Mouse (Mus musculus): ENCODE results near the gene Fam234a. TPM values are rescaled to one million over a fixed set of nuclear protein-coding genes. Genes with fewer than 3 reads are reported as not detected.
"Not testable (repeated sequence)": the region's sequence is repeated elsewhere in the genome, so short reads cannot be mapped to it uniquely, and the experiment has no call there.

Fam234a gene
- polyA plus RNA-seq, 1 experiment: 22.9 TPM

DNA sequence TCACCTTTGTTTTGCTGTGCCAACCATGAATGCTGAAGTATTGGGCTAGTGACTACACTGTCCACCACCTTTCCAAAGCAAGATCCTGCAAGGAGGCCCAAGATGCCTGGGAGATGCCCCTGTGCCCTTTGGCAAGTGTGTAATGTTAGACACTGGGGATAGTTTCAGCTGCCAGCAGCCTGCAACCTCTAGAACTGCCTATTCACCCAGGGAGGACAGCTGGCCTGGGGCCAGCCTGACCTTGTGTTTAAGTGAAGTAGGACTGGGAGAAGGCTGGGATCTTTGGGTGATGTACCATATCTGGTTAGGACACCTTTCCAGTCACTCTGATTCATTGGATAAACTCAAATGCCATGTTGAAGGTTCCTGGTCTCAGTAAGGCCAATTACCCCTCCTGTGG lies 42.0 kb downstream of the Fam234a start:
- Histone ChIP-seq H3K36me3 (ENCODE audit: control insufficient read depth, insufficient read depth, low read length) (peaks cover 3% of the 10 kb centered on the region; the same call in 1 of the 2 replicates), H3K27ac (ENCODE audit: insufficient read depth, low read length) (no peak overlapping the region), H3K27me3 (ENCODE audit: control insufficient read depth, insufficient read depth, low read length) (peaks cover 11% of the 10 kb centered on the region; the same call in 1 of the 2 replicates), H3K4me1 (ENCODE audit: control insufficient read depth, insufficient read depth, insufficient read length) (peaks cover 4% of the 10 kb centered on the region; the same call in 1 of the 2 replicates), H3K4me3 (ENCODE audit: extremely low read depth, insufficient read depth, insufficient read length) (no peak overlapping the region)
- DNase-seq (ENCODE audit: low read depth in 1 of 2, low spot score in 2 of 2): no peak
- TF ChIP-seq POLR2A (IDR thresholded peaks at IDR 0.05; ENCODE audit: low read depth, low read length): no peak
- TF ChIP-seq CTCF (IDR thresholded peaks at IDR 0.05; ENCODE audit: extremely low read depth, insufficient read depth, insufficient read length, insufficient replicate concordance): no peak

GRCm38 (mm10) chr17:26200831-26201705 lies 43.0 kb downstream of the Fam234a start:
- H3K27me3 ChIP-seq (ENCODE audit: control insufficient read depth, insufficient read depth, low read length): peaks cover 11% of the 10 kb centered on the region; the same call in 1 of the 2 replicates
- H3K4me3 ChIP-seq (ENCODE audit: extremely low read depth, insufficient read depth, insufficient read length): peak overlapping the region; percentile 21; the same call in 1 of the 2 replicates
- WGBS: 2% methylated on average over 86 of the region's 92 CpGs
- H3K4me1 ChIP-seq (ENCODE audit: control insufficient read depth, insufficient read depth, insufficient read length): peaks cover 4% of the 10 kb centered on the region; the same call in 1 of the 2 replicates
- H3K27ac ChIP-seq (ENCODE audit: insufficient read depth, low read length): no peak overlapping the region
- H3K36me3 ChIP-seq (ENCODE audit: control insufficient read depth, insufficient read depth, low read length): peaks cover 3% of the 10 kb centered on the region; the same call in 1 of the 2 replicates
- TF ChIP-seq POLR2A (IDR thresholded peaks at IDR 0.05; ENCODE audit: low read depth, low read length) (no peak), CTCF (IDR thresholded peaks at IDR 0.05; ENCODE audit: extremely low read depth, insufficient read depth, insufficient read length, insufficient replicate concordance) (no peak)
- DNase-seq (ENCODE audit: low read depth in 1 of 2, low spot score in 2 of 2): no peak

- DNase-seq (ENCODE audit: low read depth in 1 of 2, low spot score in 2 of 2): no peak
- Histone ChIP-seq H3K27ac (ENCODE audit: insufficient read depth, low read length) (no peak within 1 kb of the TSS), H3K4me1 (ENCODE audit: control insufficient read depth, insufficient read depth, insufficient read length) (peaks cover 4% of the 10 kb centered on the region; the same call in 1 of the 2 replicates), H3K36me3 (ENCODE audit: control insufficient read depth, insufficient read depth, low read length) (peaks cover 12% of the 10 kb centered on the region), H3K4me3 (ENCODE audit: extremely low read depth, insufficient read depth, insufficient read length) (no peak within 1 kb of the TSS), H3K27me3 (ENCODE audit: control insufficient read depth, insufficient read depth, low read length) (peaks cover 11% of the 10 kb centered on the region; the same call in 1 of the 2 replicates)
- WGBS: 66% methylated on average over 4 of the region's 4 CpGs
- no peak for TF ChIP-seq CTCF (IDR thresholded peaks at IDR 0.05; ENCODE audit: extremely low read depth, insufficient read depth, insufficient read length, insufficient replicate concordance)
- no peak for TF ChIP-seq POLR2A (IDR thresholded peaks at IDR 0.05; ENCODE audit: low read depth, low read length)
These were observed 45.1 kb downstream of the Fam234a start, which contains the start of gene Pdia2 for GRCm38 (mm10) chr17:26198892-26199291. Gene Pdia2 (minus strand): TSS chr17:26199087.

DNA sequence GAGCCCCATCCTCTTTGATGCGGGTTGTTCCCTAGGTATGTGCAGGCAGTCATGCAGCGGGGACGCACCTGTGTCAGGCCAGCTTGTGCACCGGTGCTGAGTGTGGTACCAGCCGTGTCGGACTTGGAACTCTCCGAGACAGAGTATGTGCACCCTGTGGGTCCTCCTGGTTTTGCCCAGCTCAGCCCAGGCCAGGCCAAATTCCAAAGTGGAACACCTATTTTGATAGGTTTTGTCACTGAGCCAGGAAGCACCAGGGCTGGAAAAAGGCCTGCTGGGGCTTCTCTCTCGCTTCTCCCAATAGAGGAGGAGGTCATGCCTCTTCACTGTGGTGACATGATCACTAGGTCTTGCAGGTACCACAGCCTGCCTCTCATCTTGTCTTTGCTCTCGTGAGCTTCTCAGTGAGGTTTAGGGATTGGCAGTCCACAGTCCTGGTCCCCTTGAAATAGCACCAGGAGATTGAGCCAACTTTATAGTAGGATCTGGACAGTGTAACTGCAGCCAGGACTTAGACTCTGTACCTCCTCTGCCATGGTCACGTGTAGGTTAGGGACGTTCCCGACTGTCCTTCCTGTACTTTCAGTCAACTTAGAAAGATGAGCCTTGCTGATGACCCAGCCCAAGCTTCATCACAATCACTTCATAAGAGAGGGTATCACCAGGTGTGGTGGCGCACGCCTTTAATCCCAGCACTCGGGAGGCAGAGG lies 51.4 kb downstream of the Fam234a start:
- H3K27me3 ChIP-seq (ENCODE audit: control insufficient read depth, insufficient read depth, low read length): no peaks in the 10 kb centered on the region
- H3K4me3 ChIP-seq (ENCODE audit: extremely low read depth, insufficient read depth, insufficient read length): no peak overlapping the region
- TF ChIP-seq POLR2A (IDR thresholded peaks at IDR 0.05; ENCODE audit: low read depth, low read length) (no peak), CTCF (IDR thresholded peaks at IDR 0.05; ENCODE audit: extremely low read depth, insufficient read depth, insufficient read length, insufficient replicate concordance) (no peak)
- DNase-seq (ENCODE audit: low read depth in 1 of 2, low spot score in 2 of 2): no peak
- H3K4me1 ChIP-seq (ENCODE audit: control insufficient read depth, insufficient read depth, insufficient read length): no peaks in the 10 kb centered on the region
- no peak overlapping the region for H3K27ac ChIP-seq (ENCODE audit: insufficient read depth, low read length)
- peaks cover 49% of the 10 kb centered on the region for H3K36me3 ChIP-seq (ENCODE audit: control insufficient read depth, insufficient read depth, low read length)
- 97% methylated on average over 15 of the region's 15 CpGs for WGBS

- not testable (repeated sequence) for DNase-seq (ENCODE audit: low read depth in 1 of 2, low spot score in 2 of 2); H3K27me3 ChIP-seq (ENCODE audit: control insufficient read depth, insufficient read depth, low read length); H3K4me3 ChIP-seq (ENCODE audit: extremely low read depth, insufficient read depth, insufficient read length); H3K27ac ChIP-seq (ENCODE audit: insufficient read depth, low read length); H3K4me1 ChIP-seq (ENCODE audit: control insufficient read depth, insufficient read depth, insufficient read length)
- peaks cover 52% of the 10 kb centered on the region for H3K36me3 ChIP-seq (ENCODE audit: control insufficient read depth, insufficient read depth, low read length)
- 88% methylated on average over 7 of the region's 7 CpGs for WGBS
These were observed 52.6 kb downstream of the Fam234a start for GRCm38 (mm10) chr17:26191486-26191885.

GRCm38 (mm10) chr17:26188091-26188805 lies 55.8 kb downstream of the Fam234a start:
- peaks cover 50% of the 10 kb centered on the region for H3K36me3 ChIP-seq (ENCODE audit: control insufficient read depth, insufficient read depth, low read length)
- 89% methylated on average over 11 of the region's 11 CpGs for WGBS
- H3K27me3 ChIP-seq (ENCODE audit: control insufficient read depth, insufficient read depth, low read length): no peaks in the 10 kb centered on the region

More at GRCm38 (mm10) chr17:26188091-26188805, 55.8 kb downstream of the Fam234a start:
- Histone ChIP-seq H3K4me3 (ENCODE audit: extremely low read depth, insufficient read depth, insufficient read length) (no peak overlapping the region), H3K4me1 (ENCODE audit: control insufficient read depth, insufficient read depth, insufficient read length) (no peaks in the 10 kb centered on the region), H3K27ac (ENCODE audit: insufficient read depth, low read length) (no peak overlapping the region)
- TF ChIP-seq CTCF (IDR thresholded peaks at IDR 0.05; ENCODE audit: extremely low read depth, insufficient read depth, insufficient read length, insufficient replicate concordance) (no peak), POLR2A (IDR thresholded peaks at IDR 0.05; ENCODE audit: low read depth, low read length) (no peak)
- DNase-seq (ENCODE audit: low read depth in 1 of 2, low spot score in 2 of 2): no peak
